Mouse (Mus musculus) heart, embryonic 12.5 days (tissue): ENCODE results near the gene Kirrel. TPM values are rescaled to one million over a fixed set of nuclear protein-coding genes. Genes with fewer than 3 reads are reported as not detected.
"Not testable (repeated sequence)": the region's sequence is repeated elsewhere in the genome, so short reads cannot be mapped to it uniquely, and the experiment has no call there.

Source experiments
- ATAC-seq: fragments of 200-750 bp; cut with Nextera tagmentation; 2 replicates; pipeline ENCODE4 v1.8.0; 2017; ENCODE audit warnings: moderate TSS enrichment, moderate library complexity; ENCODE audit not compliant: insufficient number of reproducible peaks, low FRiP score
- H3K27ac ChIP-seq: fragments of 300-500 bp; sonication (generic); 2 replicates; pipeline ENCODE4 v1.5.1; 2016; ENCODE audit warnings: mild to moderate bottlenecking, moderate library complexity; ENCODE audit not compliant: poor library complexity, severe bottlenecking
- H3K27me3 ChIP-seq: fragments of 300-500 bp; sonication (generic); replicated peaks from 2 replicates; pipeline ENCODE4 v1.6.1; 2016; ENCODE audit warnings: mild to moderate bottlenecking, moderate library complexity
- H3K36me3 ChIP-seq: fragments of 300-500 bp; sonication (generic); 2 replicates; pipeline ENCODE4 v1.6.1; 2016; ENCODE audit warnings: mild to moderate bottlenecking, moderate library complexity
- H3K4me1 ChIP-seq: fragments of 300-500 bp; sonication (generic); replicated peaks from 2 replicates; pipeline ENCODE4 v1.6.1; 2016; ENCODE audit warnings: mild to moderate bottlenecking
- H3K4me2 ChIP-seq: fragments of 300-500 bp; sonication (generic); 2 replicates; pipeline ENCODE4 v1.6.1; 2016; ENCODE audit warnings: mild to moderate bottlenecking, moderate library complexity
- H3K4me3 ChIP-seq: fragments of 300-500 bp; sonication (generic); 2 replicates; pipeline ENCODE4 v1.5.1; 2016; ENCODE audit warnings: mild to moderate bottlenecking
- H3K9ac ChIP-seq: fragments of 300-500 bp; sonication (generic); 2 replicates; pipeline ENCODE4 v1.6.1; 2016; ENCODE audit warnings: mild to moderate bottlenecking, moderate library complexity
- H3K9me3 ChIP-seq: fragments of 300-500 bp; sonication (generic); replicated peaks from 2 replicates; pipeline ENCODE4 v1.6.1; 2016; ENCODE audit warnings: mild to moderate bottlenecking, moderate library complexity
- WGBS: fragments of 180-500 bp; shearing (Covaris S2); methylation state at CpG from one replicate; pipeline ENCODE4 v1.1.7; 2016; 5-methylcytosine and 5-hydroxymethylcytosine counted together
- polyA plus RNA-seq: library from polyadenylated mRNA; unstranded; fragments of >200 nt; fragmentation: Nextera tagmentation; extraction: Ambion mirVana; gene quantifications from 2 replicates; pipeline ENCODE4 v1.2.1, GENCODE M21; 2016

Kirrel gene
- polyA plus RNA-seq, 1 experiment from 2014 or later = 20.1 TPM

DNA sequence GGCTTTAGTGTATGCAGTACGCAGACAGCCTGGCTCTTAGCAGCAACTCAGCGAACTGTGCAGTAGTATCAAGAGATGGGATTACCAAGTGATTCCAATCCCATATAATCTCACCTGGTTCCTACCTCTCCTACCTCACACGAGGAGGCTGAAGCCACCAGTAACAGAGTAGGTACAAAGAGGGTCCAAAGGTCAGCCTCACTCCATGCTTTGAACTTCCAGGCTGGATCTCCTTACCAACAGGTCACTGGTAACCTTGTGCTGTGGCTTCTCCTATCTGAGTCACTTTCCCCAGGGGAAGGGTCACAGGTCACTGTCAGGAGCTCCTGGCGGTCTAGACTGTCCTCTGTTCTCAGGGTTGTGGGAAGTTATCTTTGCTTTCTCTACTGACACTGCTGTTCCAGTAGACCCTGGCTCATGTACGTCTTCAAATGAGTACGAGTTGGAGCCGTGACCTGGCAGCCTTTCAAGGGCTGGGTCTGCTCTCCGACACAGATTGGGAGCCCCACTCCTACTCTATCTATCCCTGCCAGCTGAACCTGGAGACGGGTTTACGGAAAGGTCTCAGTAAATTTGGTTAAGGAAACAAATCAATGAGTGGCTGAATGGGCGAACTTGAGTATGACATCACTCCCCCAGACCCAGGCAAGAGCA, 42.7 kb downstream of the Kirrel start:
- Histone ChIP-seq H3K27ac (peak overlapping the region; percentile 27), H3K36me3 (peaks cover 32% of the 10 kb centered on the region), H3K9ac (peak overlapping the region; percentile 25; the same call in 1 of the 2 replicates), H3K4me1 (peaks cover 53% of the 10 kb centered on the region), H3K4me3 (no peak overlapping the region), H3K27me3 (no peaks in the 10 kb centered on the region), H3K9me3 (no peaks in the 10 kb centered on the region), H3K4me2 (no peak overlapping the region)
- peak; percentile 25; the same call in 1 of the 2 replicates for ATAC-seq
- WGBS = 48% methylated on average over 11 of the region's 11 CpGs

DNA sequence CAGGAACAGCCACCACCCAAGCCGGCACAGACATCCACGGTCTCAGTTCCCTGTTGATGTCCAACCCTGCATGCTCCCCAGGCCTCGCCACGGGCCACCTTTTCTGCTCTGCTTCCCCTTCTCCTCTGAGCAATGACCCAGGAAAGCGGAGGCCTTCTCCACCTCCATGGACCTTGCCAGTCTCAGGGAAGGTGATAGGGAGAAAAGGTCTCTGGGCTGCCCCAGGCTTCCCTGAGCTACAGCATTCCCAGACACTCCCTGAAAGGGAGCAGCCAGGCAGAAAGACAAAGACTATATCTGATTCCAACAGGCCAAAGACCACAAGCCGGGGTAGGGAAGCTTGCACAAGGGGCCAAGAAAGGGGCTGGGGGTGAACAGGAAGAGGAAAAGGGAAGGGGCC, 43.6 kb downstream of the Kirrel start:
- Histone ChIP-seq H3K4me1 (peaks cover 56% of the 10 kb centered on the region), H3K27ac (peak overlapping the region; percentile 27), H3K27me3 (no peaks in the 10 kb centered on the region), H3K9me3 (no peaks in the 10 kb centered on the region), H3K4me2 (no peak overlapping the region), H3K9ac (peak overlapping the region; percentile 25; the same call in 1 of the 2 replicates), H3K36me3 (peaks cover 25% of the 10 kb centered on the region), H3K4me3 (no peak overlapping the region)
- ATAC-seq = no peak
- WGBS = 74% methylated on average over 6 of the region's 6 CpGs

DNA sequence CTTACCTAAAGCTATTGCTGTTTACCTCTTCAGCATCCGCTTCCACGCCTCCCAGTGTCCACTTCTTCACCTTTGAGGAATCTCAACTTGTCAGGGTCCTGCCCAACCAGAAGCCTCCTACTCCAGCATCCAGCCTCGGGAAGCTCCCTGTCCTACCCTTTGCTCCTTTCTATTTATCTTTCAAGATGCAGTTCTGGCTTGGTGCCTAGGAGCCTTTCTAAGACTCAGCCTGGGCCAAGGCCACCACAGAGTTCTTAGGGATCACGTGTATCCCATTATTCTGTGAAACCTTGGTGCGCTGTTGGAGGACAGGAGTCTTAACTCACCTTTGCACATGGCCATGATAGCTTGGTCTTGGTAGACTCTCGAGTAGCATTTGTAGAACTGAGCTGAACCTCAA, 50.8 kb downstream of the Kirrel start:
- no peak overlapping the region for H3K4me3 ChIP-seq
- WGBS = 81% methylated on average over 6 of the region's 6 CpGs
- H3K27me3 ChIP-seq = no peaks in the 10 kb centered on the region
- peaks cover 37% of the 10 kb centered on the region for H3K4me1 ChIP-seq
- H3K9me3 ChIP-seq = no peaks in the 10 kb centered on the region
- H3K27ac ChIP-seq = no peak overlapping the region
- no peak for ATAC-seq
- peaks cover 31% of the 10 kb centered on the region for H3K36me3 ChIP-seq
- no peak overlapping the region for H3K9ac ChIP-seq
- H3K4me2 ChIP-seq = no peak overlapping the region

DNA sequence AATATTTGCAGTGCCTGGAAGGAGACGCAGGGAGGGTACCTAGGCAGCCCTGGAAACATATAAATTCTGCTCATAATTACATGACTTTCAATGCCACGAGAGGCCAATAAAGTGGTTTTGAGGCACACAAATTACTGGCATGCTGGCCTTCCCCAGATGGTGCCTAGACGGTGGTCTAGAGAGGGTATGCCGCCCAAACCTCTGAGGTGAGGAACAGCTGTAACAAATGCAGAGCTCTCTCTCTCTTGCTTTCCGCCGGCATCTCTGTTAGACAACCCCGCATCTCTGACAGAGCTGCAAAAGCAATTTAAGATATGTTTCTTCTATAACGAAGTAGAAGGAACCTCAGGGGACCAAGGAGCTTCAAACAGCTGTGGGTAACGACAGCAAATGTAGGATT, 56.3 kb downstream of the Kirrel start:
- ATAC-seq = no peak
- Histone ChIP-seq H3K4me3 (no peak overlapping the region), H3K27me3 (no peaks in the 10 kb centered on the region), H3K36me3 (peaks cover 18% of the 10 kb centered on the region), H3K4me1 (peaks cover 63% of the 10 kb centered on the region), H3K9ac (no peak overlapping the region), H3K4me2 (no peak overlapping the region), H3K9me3 (no peaks in the 10 kb centered on the region), H3K27ac (no peak overlapping the region)
- WGBS = 72% methylated on average over 9 of the region's 9 CpGs

DNA sequence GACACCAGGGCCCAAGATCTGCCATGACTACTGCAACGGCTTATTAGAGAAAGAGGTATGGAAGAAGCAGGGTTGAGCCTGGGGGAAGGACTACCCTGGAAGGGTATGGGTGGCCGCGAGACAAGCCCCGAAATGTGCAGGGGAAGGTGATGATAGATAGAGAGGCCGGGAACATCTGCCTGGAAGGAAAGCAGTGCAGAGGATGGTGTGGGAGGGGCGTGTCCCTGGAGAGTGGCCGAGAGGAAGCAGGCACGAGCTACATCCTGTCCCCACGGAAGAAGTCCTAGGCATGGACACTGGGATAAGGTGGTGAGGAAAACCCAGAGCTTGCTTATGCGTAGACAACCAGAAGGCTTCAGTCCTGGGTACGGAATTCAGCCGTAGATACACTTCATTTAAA, 56.9 kb downstream of the Kirrel start:
- no peak overlapping the region for H3K4me3 ChIP-seq
- no peaks in the 10 kb centered on the region for H3K27me3 ChIP-seq
- peaks cover 63% of the 10 kb centered on the region for H3K4me1 ChIP-seq
- peak overlapping the region; percentile 19; the same call in 1 of the 2 replicates for H3K27ac ChIP-seq
- 0 out of 2 replicates have a peak, but pooled peaks have one; percentile 46 for ATAC-seq
- peaks cover 14% of the 10 kb centered on the region for H3K36me3 ChIP-seq
- 28% methylated on average over 12 of the region's 12 CpGs for WGBS
- H3K9me3 ChIP-seq = no peaks in the 10 kb centered on the region
- no peak overlapping the region for H3K4me2 ChIP-seq
- H3K9ac ChIP-seq = no peak overlapping the region

DNA sequence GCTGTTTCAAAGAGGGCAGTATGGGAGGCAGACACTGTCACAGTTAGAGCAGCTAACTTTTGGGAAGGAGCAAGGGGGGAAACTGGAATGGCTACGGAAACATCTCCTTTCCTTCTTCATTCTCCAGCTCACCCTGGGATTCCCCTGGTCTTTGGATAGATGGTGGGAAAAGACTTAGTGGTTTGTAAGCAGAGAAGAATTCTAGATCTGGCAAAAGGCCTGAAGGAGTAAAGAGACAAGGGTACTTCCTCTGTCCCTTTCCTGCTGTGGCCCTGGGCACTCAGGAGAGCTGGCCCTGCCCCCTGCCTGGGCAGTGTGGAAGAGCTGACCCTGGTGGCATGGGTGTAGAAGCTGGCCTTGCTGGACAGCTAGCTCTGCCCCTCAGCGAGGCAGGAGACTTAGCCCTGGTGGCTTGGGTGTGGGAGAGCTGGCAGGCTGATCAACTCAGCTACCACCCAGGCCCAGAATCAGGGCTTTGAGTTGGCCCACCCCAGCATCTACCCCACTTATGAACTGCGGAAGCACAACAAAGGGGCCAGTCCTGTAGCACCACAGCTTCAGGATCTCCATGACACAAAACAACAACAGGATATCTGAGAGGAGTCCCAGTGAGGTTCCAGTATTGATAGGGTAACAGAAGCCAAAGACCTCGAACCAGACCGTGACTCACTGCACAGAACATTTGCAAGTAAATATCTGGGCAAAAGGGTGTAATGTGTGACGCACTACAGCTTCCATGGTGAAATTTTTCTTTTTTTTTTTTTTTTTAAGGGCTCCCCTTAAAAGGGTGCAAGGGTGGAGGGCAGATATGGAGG, 58.6 kb downstream of the Kirrel start:
- peaks cover 15% of the 10 kb centered on the region for H3K36me3 ChIP-seq
- no peaks in the 10 kb centered on the region for H3K9me3 ChIP-seq
- no peak overlapping the region for H3K4me3 ChIP-seq
- no peak for ATAC-seq
- no peaks in the 10 kb centered on the region for H3K27me3 ChIP-seq
- 69% methylated on average over 6 of the region's 6 CpGs for WGBS
- peak overlapping the region; percentile 65 for H3K27ac ChIP-seq
- peaks cover 61% of the 10 kb centered on the region for H3K4me1 ChIP-seq
- no peak overlapping the region for H3K9ac ChIP-seq
- no peak overlapping the region for H3K4me2 ChIP-seq

DNA sequence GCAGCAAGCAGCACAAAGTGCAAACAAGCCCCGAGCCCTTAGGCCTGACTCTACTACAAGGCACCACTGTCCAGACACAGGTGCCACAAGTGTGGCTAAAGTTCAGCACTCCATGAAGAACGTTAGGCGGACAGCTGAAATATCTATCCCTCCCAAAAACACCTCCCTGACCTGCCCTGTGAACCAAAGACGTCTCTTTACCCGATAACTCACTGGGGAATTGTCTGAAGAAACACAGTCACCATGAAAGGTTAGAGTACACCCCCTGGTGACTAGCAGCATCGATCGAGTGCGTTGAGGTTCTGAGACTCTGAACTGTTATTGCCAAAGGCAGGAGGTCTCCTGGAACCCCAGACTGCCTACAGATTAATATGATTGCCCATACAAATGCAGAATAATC, 59.3 kb downstream of the Kirrel start:
- no peaks in the 10 kb centered on the region for H3K9me3 ChIP-seq
- peaks cover 61% of the 10 kb centered on the region for H3K4me1 ChIP-seq
- H3K36me3 ChIP-seq = peaks cover 8% of the 10 kb centered on the region
- WGBS = 62% methylated on average over 8 of the region's 8 CpGs
- peak overlapping the region; percentile 65 for H3K27ac ChIP-seq
- H3K4me2 ChIP-seq = no peak overlapping the region
- no peak overlapping the region for H3K4me3 ChIP-seq
- no peaks in the 10 kb centered on the region for H3K27me3 ChIP-seq
- H3K9ac ChIP-seq = no peak overlapping the region
- ATAC-seq = no peak

DNA sequence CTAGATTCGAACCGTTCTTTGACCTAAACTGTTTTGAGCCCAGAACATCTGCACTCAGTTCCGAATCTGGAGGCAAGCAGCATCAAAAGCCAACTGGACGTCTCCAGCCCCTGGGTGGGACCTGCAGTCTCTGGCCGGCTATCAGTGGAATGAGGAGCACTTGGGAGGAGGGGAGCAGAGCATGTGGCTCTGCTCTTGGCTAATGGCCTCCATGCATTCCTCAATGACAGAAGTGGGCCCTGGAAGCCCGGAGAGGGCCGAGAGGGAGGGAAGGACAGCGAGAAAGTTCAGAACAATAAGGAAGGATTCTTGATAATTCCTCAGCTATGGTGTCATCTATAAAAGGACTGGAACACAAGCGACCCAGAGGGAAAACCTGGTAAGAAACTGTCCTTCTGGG, 59.7 kb downstream of the Kirrel start:
- H3K27ac ChIP-seq = peak overlapping the region; percentile 65

DNA sequence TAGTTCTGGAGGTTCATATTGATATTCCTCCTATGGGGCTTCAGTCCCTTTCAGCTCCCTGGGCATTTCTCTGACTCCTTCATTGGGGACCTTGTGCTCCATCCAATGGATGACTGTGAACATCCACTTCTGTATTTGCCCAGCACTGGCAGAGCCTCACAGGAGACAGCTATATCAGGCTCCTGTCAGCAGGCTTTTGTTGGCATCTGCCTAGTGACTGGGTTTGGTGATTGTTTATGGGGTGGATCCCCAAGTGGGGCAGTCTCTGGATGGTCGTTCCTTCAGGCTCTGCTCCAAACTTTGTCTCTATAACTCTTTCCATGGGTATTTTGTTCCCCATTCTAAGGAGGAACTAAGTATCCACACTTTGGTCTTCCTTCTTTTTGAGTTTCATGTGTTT, 60.7 kb downstream of the Kirrel start:
- not testable (repeated sequence) for H3K9ac ChIP-seq, H3K9me3 ChIP-seq, H3K27ac ChIP-seq, H3K36me3 ChIP-seq, ATAC-seq, H3K27me3 ChIP-seq, H3K4me3 ChIP-seq, H3K4me2 ChIP-seq
- H3K4me1 ChIP-seq = peaks cover 61% of the 10 kb centered on the region
- WGBS = 15% methylated on average over 1 of the region's 1 CpGs

More for the DNA sequence above, 59.7 kb downstream of the Kirrel start:
- Histone ChIP-seq H3K4me2 (0 out of 2 replicates have a peak overlapping the region, but pooled peaks have one; percentile 0), H3K27me3 (no peaks in the 10 kb centered on the region), H3K36me3 (peaks cover 8% of the 10 kb centered on the region), H3K4me3 (no peak overlapping the region), H3K9me3 (no peaks in the 10 kb centered on the region), H3K4me1 (peaks cover 61% of the 10 kb centered on the region), H3K9ac (no peak overlapping the region)
- 0 out of 2 replicates have a peak, but pooled peaks have one; percentile 30 for ATAC-seq
- 27% methylated on average over 9 of the region's 9 CpGs for WGBS

DNA sequence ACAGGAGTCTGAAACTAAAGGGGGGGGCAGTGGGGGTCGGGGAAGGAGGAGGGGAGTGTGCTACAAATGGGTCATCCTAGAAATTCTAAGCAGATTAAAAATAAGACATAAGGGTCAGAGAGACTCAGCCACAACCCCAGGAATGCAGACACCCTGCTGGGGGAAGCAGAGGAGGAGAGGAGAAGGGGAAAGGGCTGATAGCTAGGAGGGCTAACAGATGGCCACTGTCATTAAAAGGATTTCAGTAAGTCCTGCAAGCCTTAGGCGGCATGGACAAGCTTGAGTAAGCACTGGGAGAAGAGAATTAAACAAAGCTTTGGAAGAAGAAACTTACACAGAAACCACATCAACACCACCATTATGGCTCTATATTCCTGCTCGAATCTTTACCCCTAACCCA, 62.3 kb downstream of the Kirrel start:
- WGBS = 41% methylated on average over 3 of the region's 3 CpGs
- no peak overlapping the region for H3K9ac ChIP-seq
- no peak overlapping the region for H3K27ac ChIP-seq
- no peaks in the 10 kb centered on the region for H3K9me3 ChIP-seq
- H3K27me3 ChIP-seq = no peaks in the 10 kb centered on the region
- peaks cover 50% of the 10 kb centered on the region for H3K4me1 ChIP-seq
- no peak overlapping the region for H3K4me2 ChIP-seq
- no peak overlapping the region for H3K4me3 ChIP-seq
- peaks cover 8% of the 10 kb centered on the region for H3K36me3 ChIP-seq
- no peak for ATAC-seq

DNA sequence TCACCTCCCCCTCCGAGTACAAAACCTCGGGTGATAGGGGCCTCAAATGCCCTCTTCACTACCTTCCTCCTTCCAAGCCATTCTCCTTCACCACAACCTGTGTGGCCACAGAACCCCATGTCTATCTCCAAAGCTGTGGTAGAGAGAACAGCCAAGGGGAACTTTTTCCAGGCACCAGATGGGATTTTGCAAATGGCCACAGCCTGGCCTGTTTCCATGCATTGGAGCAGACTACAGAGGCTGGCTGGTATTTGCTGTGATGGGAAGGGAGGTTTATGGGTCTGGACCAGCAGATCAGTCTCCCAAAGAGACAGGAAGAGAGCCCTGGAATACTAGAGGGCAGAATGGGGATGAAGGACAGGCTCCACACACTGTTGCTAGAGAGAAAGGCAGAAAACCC, 69.7 kb downstream of the Kirrel start:
- ATAC-seq = no peak
- Histone ChIP-seq H3K36me3 (peaks cover 7% of the 10 kb centered on the region; the same call in 1 of the 2 replicates), H3K27me3 (no peaks in the 10 kb centered on the region), H3K9ac (no peak overlapping the region), H3K4me2 (no peak overlapping the region), H3K9me3 (no peaks in the 10 kb centered on the region), H3K4me3 (no peak overlapping the region), H3K27ac (0 out of 2 replicates have a peak overlapping the region, but pooled peaks have one; percentile 6), H3K4me1 (peaks cover 58% of the 10 kb centered on the region)
- WGBS = 57% methylated on average over 2 of the region's 2 CpGs
